In genomic region chrX:105499472-105499871, GRCm38 (mm10) we compare ENCODE assay signal across 15 mouse cellular contexts. TPM values are rescaled to one million over a fixed set of nuclear protein-coding genes. Genes with fewer than 3 reads are reported as not detected.
"Had no signal": no experiment of that assay in that cellular context is flagged by ENCODE, and none has a peak within 500 bp of the region (broad histone marks: within the 10 kb centered on the region; RNA-seq: fewer than 3 reads in every experiment).

Gene Cypt2, plus strand, starts transcription at chrX:105499772.

RNA-seq across cellular contexts. Expression of gene Cypt2, which starts in this region (rescaled TPM):
- total RNA-seq: neutrophil, adult 5-6 weeks had no signal
- polyA plus RNA-seq: neural tube, embryonic 11.5 days; neural tube, embryonic 12.5 days; neural tube, embryonic 13.5 days; neural tube, embryonic 14.5 days; neural tube, embryonic 15.5 days; small intestine, adult 2 months; spleen, adult 2 months; stomach, embryonic 14.5 days; stomach, embryonic 15.5 days; stomach, embryonic 16.5 days; stomach, postnatal 0 days; thymus, adult 2 months; thymus, postnatal 0 days; urinary bladder, adult 2 months had no signal
